Mouse (Mus musculus): ENCODE results near the gene Tshz3.
A peak's percentile ranks its signal among the peaks of the same experiment; 100 is the strongest.

Tshz3 gene

GRCm38 (mm10) chr7:36697856-36698588, at the start of gene Tshz3:
TSS of gene Tshz3 (plus strand) at chr7:36698118.
- DNase-seq, result peak; percentile 84

GRCm38 (mm10) chr7:36655931-36656330, 42.0 kb upstream of the Tshz3 start:
- DNase-seq, result no peak

GRCm38 (mm10) chr7:36656401-36656800, 41.5 kb upstream of the Tshz3 start:
- DNase-seq, result no peak

- DNase-seq, result no peak
Observed at GRCm38 (mm10) chr7:36658331-36658730, 39.6 kb upstream of the Tshz3 start.

GRCm38 (mm10) chr7:36659265-36659664, 38.7 kb upstream of the Tshz3 start:
- no peak for DNase-seq

- peak; percentile 4 for DNase-seq
Observed at GRCm38 (mm10) chr7:36660654-36661053, 37.3 kb upstream of the Tshz3 start.

GRCm38 (mm10) chr7:36663431-36663830, 34.5 kb upstream of the Tshz3 start:
- DNase-seq, result peak; percentile 13

- DNase-seq, result no peak
Observed at GRCm38 (mm10) chr7:36667767-36668166, 30.2 kb upstream of the Tshz3 start.

GRCm38 (mm10) chr7:36678031-36678430, 19.9 kb upstream of the Tshz3 start:
- DNase-seq, result no peak

GRCm38 (mm10) chr7:36678510-36678909, 19.4 kb upstream of the Tshz3 start:
- no peak for DNase-seq

- no peak for DNase-seq
Observed at GRCm38 (mm10) chr7:36679031-36679618, 18.8 kb upstream of the Tshz3 start.

- DNase-seq, result peak; percentile 62
Observed at GRCm38 (mm10) chr7:36679866-36680458, 18.0 kb upstream of the Tshz3 start.

GRCm38 (mm10) chr7:36687508-36687907, 10.4 kb upstream of the Tshz3 start:
- no peak for DNase-seq

- DNase-seq, result peak; percentile 71
Observed at GRCm38 (mm10) chr7:36689049-36689793, 8.7 kb upstream of the Tshz3 start.

- DNase-seq, result peak; percentile 45
Observed at GRCm38 (mm10) chr7:36690551-36690950, 7.4 kb upstream of the Tshz3 start.

GRCm38 (mm10) chr7:36691617-36692016, 6.3 kb upstream of the Tshz3 start:
- no peak for DNase-seq

GRCm38 (mm10) chr7:36692381-36692780, 5.5 kb upstream of the Tshz3 start:
- DNase-seq, result no peak

- no peak for DNase-seq
Observed at GRCm38 (mm10) chr7:36693081-36693480, 4.8 kb upstream of the Tshz3 start.

- DNase-seq, result no peak
Observed at GRCm38 (mm10) chr7:36694642-36695191, 3.2 kb upstream of the Tshz3 start.

- no peak for DNase-seq
Observed at GRCm38 (mm10) chr7:36695276-36695675, 2.6 kb upstream of the Tshz3 start.

- DNase-seq, result peak; percentile 57
Observed at GRCm38 (mm10) chr7:36695791-36696241, 2.1 kb upstream of the Tshz3 start.

GRCm38 (mm10) chr7:36696406-36697117, 1.4 kb upstream of the Tshz3 start:
- DNase-seq, result peak; percentile 74

All from lung, postnatal 10 days (tissue).